Mouse (Mus musculus): Measurements from ENCODE around the gene Ofd1.

- TF ChIP-seq CTCF (conservative IDR thresholded peaks at IDR 0.05; ENCODE audit: low read length) (peak; percentile 42), NANOG (IDR thresholded peaks at IDR 0.05; ENCODE audit: borderline replicate concordance, low read length) (no peak), POU5F1 (IDR thresholded peaks at IDR 0.05; ENCODE audit: borderline replicate concordance, low read length) (no peak)
Observed at GRCm38 (mm10) chrX:166393753-166394152, 46.8 kb downstream of the Ofd1 start.
